Mouse (Mus musculus): ENCODE results near the gene Camk2d. TPM values are rescaled to one million over a fixed set of nuclear protein-coding genes. Genes with fewer than 3 reads are reported as not detected.

Gene Camk2d
- total RNA-seq, 2 experiments from 2014 or later = 98.9 to 104 TPM

- DNase-seq (ENCODE audit: low spot score in 2 of 2) = no peak
Observed at GRCm38 (mm10) chr3:126650332-126650731, 54.2 kb downstream of the Camk2d start.

- DNase-seq (ENCODE audit: low spot score in 2 of 2) = no peak
Observed at GRCm38 (mm10) chr3:126650747-126651146, 54.6 kb downstream of the Camk2d start.

DNA sequence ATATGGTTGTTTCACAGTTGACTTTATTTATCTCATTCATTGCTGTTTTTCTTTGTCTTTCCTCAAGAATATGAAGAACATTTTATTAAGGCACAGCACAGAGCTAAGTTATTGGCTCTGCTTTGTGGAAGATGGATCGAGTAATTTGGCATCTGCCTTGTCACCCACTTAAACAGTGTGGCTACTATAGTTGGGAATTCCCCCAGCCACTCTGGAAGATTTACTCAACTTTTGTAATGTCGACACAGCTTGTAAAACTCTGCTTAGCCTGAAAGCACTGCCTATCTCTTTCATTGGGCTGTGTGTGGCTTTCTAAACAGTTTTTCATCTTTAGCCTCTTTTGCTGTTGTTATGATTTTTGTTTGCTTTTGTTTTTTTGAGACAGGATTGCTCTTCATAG is 56.3 kb downstream of the Camk2d start:
- no peak for DNase-seq (ENCODE audit: low spot score in 2 of 2)

GRCm38 (mm10) chr3:126653118-126653517 is 57.0 kb downstream of the Camk2d start:
- no peak for DNase-seq (ENCODE audit: low spot score in 2 of 2)

- no peak for DNase-seq (ENCODE audit: low spot score in 2 of 2)
Observed at GRCm38 (mm10) chr3:126656173-126656572, 60.1 kb downstream of the Camk2d start.

DNA sequence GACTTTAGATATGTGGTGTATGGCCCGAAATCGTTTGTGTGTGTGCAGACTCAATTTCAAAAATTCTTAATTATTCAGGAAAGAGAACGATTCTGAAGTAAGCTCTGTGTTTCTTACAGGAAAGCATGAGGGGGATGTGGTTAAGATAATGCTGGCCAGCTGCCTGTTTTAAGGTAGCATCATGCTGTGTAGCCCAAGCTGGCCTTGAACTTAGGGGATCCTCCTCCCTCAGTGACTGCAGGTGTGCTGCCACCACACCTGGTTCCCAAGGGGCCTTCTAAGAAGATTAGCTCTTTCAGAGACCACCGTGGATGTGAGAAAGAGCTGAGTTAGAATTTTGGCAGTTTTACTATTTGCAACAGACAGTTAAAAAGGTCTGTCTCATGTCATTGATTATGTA is 61.8 kb downstream of the Camk2d start:
- DNase-seq (ENCODE audit: low spot score in 2 of 2) = no peak

GRCm38 (mm10) chr3:126658791-126659190 is 62.7 kb downstream of the Camk2d start:
- DNase-seq (ENCODE audit: low spot score in 2 of 2) = no peak

DNA sequence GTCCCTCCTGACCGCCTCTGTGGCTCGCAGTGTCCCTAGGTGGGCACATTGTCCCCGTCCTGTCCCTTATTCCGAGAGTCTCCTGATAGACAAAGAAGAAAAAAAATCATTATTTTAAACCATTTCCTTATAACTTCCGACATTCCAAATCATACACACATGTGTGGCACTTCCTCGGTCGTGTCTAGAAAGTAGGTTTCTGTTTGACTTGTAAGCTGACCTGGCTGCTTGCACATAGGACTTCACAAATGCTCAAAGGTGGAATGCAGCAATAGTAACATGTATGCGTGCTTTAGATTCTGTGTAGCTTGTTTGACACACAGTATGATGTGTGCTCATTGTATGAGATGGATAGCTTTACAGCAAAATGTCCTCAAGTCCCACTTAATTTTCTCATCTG is 63.1 kb downstream of the Camk2d start:
- DNase-seq (ENCODE audit: low spot score in 2 of 2) = no peak

DNA sequence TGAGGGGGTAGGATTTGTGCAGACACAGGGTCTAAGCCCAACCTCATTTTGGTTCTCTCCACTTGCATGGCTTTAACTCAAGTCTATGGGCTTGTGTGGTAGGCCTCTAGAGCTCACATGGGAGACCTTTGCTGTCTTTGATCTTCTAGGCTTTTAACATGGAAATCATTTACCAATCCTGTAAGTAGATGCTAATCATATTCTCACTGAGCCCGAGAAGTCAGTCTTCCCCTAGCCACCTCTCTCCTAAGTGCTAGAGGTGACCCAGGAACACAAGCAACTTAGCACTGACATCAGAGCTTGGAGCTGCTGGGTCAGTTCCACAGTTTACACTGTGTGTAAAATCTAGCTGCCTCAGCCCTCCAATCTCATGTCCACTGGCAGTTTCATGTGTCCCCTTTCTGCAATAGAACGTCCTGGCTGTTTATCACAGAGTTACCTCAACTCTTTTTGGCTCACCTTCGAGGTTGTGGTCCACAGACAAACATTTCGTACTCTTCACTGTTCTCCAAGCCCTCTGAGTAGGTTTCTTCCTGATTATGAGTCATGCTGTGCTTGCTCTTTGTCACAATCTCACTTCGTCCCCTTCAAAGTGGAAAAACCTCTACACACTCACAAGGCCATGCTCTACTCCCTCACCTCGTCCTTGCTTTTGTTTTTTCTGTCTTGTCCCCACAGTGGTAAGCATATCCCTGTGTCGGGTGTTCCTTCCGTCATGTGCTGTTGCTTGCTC is 63.9 kb downstream of the Camk2d start:
- DNase-seq (ENCODE audit: low spot score in 2 of 2) = no peak

DNA sequence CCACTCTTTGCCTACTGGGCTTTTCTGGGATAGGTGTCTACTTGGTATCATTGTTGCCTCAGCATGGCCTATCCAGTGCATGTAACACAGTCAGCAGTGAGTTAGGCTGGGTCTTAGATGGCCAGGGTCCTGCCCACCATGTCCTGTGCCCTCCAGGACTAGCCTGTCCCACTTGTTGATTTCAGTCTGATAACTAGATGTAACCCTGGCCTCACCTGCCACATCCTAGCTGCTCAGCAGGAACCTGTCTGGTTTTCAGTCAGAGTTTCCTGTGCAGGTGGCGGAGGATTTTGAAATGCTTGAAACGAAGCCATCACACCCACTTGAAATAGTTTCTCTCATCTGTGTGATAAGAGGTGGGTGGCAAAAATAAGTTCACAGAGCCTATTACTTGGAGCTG is 64.5 kb downstream of the Camk2d start:
- no peak for DNase-seq (ENCODE audit: low spot score in 2 of 2)

DNA sequence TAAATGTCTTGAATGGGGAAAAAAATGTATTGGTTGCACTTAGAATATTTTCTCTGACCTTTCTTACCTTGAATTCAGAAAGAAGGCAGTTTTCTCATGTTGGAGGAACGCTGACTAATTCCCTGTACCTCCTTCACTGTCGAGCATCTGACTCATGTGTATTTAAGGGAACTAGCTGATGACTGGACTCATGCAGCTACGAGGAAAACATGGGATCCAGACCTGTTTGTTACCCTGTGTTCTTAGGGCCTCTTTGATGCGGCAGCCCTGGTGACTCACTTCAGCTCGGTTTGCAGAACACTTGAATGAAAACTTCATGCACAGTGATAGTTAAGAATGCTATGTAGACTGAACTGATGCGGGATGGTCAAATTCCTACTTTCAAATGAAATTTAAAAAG is 64.9 kb downstream of the Camk2d start:
- DNase-seq (ENCODE audit: low spot score in 2 of 2) = no peak

- DNase-seq (ENCODE audit: low spot score in 2 of 2) = no peak
Observed at GRCm38 (mm10) chr3:126661920-126662319, 65.8 kb downstream of the Camk2d start.

DNA sequence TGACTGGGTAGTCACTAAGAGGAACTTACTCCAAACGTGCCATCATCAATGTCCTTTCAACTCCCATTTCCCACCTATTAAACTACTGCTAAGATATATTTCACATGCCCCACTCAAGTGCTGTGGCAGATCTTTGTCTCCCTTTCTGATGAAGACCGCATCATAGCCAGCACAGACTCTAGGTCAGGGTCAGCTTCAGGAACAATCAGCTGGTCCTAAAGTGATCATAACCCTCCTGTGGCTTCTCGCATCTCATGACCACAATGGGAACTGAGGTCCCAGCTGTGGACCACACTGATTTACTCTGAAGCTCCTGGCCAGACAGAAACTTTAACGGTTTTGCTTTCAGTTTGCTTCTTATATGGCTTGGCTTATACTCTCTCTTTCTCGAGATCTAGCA is 67.3 kb downstream of the Camk2d start:
- no peak for DNase-seq (ENCODE audit: low spot score in 2 of 2)

- DNase-seq (ENCODE audit: low spot score in 2 of 2) = no peak
Observed at GRCm38 (mm10) chr3:126665866-126666265, 69.8 kb downstream of the Camk2d start.

DNA sequence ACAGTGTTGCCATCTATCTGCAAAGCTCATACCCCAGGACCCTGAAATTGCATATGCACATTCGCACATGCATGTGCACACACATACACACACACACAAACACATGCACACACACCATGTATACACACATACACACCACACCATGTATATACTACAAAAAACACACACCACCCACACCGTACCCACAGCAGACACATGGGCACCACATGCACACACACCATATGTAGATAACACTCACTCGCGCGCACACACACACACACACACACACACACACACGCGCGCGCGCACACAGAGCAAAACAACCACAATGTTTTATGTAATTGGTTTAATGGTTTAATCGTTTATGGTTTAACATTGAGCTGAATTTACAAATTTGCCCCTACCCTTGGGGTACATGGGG is 70.9 kb downstream of the Camk2d start:
- no peak for DNase-seq (ENCODE audit: low spot score in 2 of 2)

- peak in 1 of 2 experiments; percentile 42 for DNase-seq (ENCODE audit: low spot score in 2 of 2)
Observed at GRCm38 (mm10) chr3:126667451-126667850, 71.3 kb downstream of the Camk2d start.

DNA sequence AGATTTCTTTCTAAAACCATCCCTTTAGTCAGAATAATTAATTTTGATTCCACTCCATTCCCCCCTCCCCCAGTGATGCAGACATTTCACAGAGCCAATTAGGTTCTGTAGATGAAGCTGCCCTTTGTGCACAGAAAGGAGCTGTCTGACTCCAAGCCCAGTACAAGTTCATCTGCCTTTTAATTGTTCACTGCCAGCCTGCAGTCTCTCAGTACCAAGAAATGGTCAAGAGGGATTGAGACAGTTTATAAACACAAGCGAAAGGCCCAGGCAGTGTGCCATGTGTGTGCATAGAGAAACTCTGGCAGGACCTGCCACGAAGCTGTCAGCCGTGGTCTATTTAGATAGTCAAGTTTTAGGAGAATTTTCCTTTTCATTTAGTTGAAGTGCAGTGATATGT is 72.0 kb downstream of the Camk2d start:
- no peak for DNase-seq (ENCODE audit: low spot score in 2 of 2)

GRCm38 (mm10) chr3:126668692-126669091 is 72.6 kb downstream of the Camk2d start:
- no peak for DNase-seq (ENCODE audit: low spot score in 2 of 2)

DNA sequence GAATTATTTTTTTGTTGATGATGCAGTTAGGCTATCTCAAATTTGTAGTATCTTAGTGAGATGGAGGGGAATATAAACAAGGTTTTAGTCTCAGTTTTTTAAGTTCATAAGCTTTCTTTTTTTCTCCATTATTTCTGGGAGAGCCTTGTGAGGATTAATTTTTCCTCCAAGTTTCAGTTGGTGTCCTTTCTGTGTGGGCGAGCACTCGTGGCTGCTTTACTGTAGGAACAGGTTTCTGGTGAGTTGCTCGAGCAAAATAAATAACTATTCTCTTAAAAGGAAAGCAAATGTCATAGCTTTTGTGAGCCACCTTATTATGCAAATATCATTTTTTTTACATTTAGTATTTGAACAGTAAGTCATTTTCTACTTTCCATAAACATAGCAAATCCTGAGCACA is 74.3 kb downstream of the Camk2d start:
- no peak for DNase-seq (ENCODE audit: low spot score in 2 of 2)

GRCm38 (mm10) chr3:126671292-126671691 is 75.2 kb downstream of the Camk2d start:
- DNase-seq (ENCODE audit: low spot score in 2 of 2) = no peak

DNA sequence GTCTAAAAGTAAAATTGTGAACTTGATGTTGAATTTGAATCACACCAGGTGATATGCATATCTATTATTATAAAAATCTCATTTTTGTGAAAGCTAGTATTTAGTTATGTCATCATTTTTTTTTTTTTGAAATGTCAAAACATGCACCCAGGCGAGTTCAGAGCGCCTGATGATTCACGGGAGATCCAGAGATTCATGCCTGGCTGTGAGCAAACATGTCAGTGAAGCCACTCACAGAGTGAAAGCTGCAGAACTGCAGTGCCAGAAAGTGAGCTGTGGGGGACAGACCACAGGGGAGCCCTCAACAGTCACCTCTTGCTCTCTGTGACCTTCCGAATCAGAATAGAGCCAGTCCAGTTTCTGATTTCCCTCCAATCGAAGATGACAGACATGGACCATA is 84.9 kb downstream of the Camk2d start:
- no peak for DNase-seq (ENCODE audit: low spot score in 2 of 2)

DNA sequence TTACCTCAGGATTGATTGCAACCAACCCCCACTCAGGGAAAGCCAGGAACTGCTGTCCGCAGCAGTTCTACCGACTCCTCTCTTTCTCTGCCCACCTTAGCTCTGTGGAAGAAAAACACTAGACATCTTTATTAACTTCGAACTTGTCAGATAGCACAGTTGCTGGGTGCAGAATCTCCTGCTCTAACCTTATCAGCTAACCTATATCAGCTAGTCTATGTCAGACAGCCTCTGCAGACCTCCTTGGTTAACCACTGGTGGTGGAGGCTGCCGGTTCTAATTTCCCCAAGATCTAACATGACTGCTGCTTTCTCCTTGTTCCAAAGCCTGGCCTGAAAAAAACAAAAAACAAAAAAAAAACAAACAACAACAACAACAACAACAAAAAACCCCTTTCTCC is 85.9 kb downstream of the Camk2d start:
- DNase-seq (ENCODE audit: low spot score in 2 of 2) = no peak

- DNase-seq (ENCODE audit: low spot score in 2 of 2) = no peak
Observed at GRCm38 (mm10) chr3:126685363-126685762, 89.3 kb downstream of the Camk2d start.

DNA sequence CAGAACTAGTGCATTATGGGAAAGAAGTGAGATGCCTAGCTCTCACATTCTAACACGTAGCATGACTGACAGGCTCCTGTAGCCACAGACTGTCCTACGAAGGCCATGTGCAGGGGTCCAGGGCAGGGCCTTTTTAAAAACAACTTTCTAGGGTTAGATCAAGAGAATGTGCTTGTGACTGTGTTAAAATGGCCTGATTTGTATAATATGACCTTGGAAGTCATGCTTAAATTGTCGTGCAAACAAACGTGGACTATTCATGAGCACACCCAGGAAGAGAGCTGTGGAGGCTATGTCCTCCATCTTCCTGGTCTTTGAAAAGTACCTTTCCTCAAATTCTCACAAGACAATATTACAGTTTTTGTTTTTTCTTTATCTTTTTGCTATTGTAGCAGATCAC is 91.0 kb downstream of the Camk2d start:
- no peak for DNase-seq (ENCODE audit: low spot score in 2 of 2)

Measured in gastrocnemius, postnatal 4 days (tissue).